Mouse (Mus musculus) G1E (cell line): ENCODE results near the gene Epp13.

Experiments used
- CTCF ChIP-seq: IDR thresholded peaks from 2 replicates; pipeline ENCODE4 v1.5.1; 2012; ENCODE audit warnings: low read depth, low read length, inconsistent platforms, mixed read lengths
- POLR2AphosphoS5 ChIP-seq: IDR thresholded peaks from 2 replicates; pipeline ENCODE4 v1.6.1; 2012; ENCODE audit warnings: low read depth, low read length, inconsistent platforms; ENCODE audit not compliant: insufficient replicate concordance
- TAL1 ChIP-seq: conservative IDR thresholded peaks from 2 replicates; pipeline ENCODE4 v1.6.1; 2012; ENCODE audit warnings: low read depth, low read length, inconsistent platforms, mixed read lengths

- TF ChIP-seq CTCF (no peak), TAL1 (no peak), POLR2AphosphoS5 (no peak)
Observed at GRCm38 (mm10) chr7:6262120-6262519, 9.6 kb downstream of the Epp13 start.
